Mouse (Mus musculus): ENCODE measurements at regions not wholly inside any gene's neighbourhood (a gene's known extent, or its start where the extent isn't known, plus 50 kb on each side); places are given as distances from the start of the nearest gene placed in this dataset.

DNA sequence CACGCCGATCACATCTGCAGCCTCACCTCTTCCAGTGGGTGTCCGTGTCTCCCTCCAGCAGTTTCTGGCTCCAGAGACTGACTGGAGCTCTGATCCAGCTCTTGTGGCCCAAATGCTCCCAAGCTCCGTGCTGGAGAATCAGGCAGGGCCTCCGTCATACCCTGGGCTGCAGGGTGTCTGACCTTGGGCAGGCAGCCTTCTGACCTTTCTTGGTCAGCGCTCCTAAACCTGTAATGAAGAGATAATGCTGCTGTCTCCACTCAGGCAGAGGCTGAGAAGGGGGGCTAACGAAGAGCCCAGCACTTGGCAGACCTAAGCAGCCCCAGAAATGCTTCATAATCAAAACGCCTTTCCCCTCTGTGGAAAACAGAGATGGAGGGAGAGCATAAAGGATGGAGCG is 89.9 kb upstream of the Mef2a start:
- DNase-seq (ENCODE audit: low spot score in 2 of 2), result no peak

DNA sequence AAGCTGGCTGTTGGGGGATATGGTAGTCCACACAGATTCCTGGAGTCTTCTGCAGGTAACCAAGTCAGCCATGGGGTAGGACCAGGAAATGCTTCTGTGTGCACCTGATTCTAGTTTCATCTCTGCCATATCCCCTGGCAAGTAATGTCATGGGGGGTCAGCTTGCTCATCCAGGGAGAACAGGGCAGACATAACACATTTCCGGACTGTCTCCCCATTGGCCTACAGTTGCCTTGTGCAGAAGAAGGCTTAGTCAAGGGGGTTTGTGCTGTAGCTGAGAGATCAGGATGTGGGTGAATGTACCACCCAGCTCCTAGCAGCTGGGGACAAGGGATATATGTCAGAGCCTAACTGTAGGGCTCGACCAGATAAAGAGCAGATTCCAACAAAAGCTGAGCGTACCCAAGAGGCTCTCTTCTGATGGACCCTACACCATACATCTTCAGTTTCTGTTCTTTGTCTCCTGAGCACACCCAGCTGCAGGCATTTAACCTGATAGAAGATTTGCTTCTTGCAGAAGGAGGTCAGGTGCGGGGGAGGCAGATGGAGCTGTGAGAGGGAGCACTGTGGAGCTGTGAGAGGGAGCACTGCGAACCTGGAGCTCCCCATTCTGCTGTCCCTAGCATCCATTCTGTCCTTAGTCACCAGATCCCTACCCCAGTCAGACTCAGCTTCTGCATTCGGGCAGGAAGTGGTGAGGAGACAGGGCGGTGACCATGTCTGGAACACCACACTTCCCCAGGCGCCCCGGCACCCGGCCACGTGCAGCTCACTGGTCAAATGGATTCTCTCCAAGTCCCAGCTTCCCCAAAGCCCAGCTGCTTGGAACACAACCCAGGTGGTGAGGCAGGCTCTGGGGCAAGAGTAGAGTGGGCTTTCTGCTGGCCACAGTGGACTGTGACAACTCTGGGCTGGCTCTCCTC is 88.9 kb upstream of the Mef2a start:
- DNase-seq (ENCODE audit: low spot score in 2 of 2), result peak; percentile 76 to 77

DNA sequence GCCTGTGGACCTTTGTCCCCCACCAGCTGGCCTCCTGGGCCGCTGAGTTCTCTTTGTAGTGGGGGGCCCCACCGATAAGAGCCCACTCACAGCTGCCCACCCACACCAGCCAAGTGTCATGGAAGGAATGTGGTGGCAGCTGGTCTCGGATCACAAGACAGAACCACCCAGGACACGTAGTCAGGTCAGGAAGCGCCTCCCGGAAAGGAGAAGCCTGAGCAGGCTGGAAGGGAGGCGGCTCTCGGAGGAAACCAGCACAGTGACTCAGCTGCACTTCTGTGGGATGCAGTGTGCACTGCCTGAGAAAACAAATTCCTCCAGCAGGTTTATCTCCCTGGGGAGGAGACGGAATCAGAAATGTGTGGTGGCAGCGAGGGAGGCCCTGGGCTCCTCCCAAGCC is 87.2 kb upstream of the Mef2a start:
- DNase-seq (ENCODE audit: low spot score in 2 of 2), result peak in 1 of 2 experiments; percentile 44

DNA sequence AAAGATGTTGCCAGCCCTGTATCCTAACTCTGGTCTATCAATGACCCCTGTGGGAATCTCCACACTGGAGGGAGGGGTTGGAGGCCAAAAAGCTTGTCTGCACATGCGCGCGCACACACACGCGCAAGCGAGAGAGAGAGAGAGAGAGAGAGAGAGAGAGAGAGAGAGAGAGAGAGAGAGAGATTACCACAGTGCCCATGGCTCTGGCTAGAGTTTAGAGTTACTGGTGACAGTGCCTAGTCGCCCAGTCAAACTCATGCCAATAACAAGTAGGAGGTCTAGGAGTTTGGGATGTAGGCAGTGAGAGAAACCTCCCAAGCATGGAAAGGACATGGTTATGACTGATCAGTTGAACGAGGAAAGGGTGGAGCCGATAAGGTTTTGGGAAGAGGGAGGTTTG is 86.6 kb upstream of the Mef2a start:
- no peak for DNase-seq (ENCODE audit: low spot score in 2 of 2)

DNA sequence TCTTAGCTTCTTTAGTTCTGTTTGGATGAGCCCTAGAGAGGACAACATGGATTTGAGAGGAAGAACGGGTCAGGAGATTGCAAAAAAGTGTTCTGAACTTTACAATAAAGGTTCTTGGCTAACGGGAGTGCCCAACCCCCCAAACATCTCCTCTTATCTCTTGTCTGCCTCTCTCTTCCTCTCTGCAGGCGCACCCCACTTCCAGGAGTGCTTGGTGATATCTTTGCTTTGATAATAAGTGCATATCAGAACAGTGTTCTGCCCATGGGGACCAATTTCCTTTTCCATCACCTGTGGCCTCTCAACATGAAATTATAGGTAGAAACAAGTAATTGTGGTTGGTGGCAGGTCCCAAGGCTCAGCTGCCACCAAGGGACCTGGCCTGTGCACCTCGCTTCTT is 86.0 kb upstream of the Mef2a start:
- DNase-seq (ENCODE audit: low spot score in 2 of 2), result no peak

DNA sequence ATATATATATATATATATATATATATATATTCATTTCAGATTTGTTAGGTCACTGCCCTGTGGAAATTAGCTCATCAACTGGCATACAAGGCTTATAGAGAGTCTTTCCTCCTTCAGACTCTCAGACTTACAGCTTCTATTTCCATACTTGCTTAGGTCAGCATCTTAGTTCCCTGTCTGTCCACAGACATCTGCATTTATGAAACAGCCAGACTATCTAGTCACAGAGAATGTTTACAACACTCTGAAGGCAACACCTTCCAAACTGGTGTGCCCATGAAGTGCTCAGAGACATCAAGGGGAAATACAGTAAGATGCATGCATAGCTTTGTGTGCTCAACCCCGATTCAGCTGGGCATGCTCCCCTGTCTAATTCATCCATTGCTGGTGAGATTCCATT is 85.2 kb upstream of the Mef2a start:
- no peak for DNase-seq (ENCODE audit: low spot score in 2 of 2)

DNA sequence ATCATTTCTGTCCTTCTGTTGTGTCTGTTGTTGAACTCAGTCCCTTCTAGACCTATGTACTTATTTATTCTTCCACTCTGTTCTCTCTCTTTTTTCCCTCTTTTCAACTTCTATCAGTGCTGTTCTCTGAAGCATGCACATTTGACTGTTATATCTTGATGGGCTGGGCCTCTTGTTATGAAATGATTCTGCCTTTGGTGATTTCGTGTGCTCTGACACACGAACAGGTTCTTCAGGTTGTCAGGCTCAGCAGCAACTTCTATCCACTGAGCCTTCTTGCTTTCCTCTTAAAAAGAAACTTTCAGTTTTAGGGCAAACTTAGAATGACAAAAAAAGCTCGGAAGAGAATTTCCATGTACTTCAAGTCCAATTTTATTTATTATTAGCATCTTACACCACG is 83.4 kb upstream of the Mef2a start:
- no peak for DNase-seq (ENCODE audit: low spot score in 2 of 2)

DNA sequence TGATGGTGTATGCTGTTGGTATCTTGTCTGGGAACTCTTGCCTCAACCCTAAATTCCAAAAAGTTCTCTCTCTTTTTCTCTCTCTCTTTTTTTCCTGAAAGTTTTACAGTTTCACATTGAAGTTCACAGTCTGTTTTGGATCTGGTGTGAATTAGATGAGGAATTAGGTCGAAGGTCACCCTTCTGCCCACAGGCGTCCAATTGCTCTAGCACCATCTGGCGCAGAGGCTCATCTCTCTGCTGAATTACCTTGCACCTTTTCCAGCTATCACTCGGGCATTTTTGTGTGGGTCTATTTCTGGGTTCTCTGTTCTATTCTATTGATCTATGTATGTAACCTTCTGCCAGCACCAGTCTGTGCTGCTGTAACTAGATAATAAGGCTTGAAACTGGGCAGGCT is 81.8 kb upstream of the Mef2a start:
- no peak for DNase-seq (ENCODE audit: low spot score in 2 of 2)

DNA sequence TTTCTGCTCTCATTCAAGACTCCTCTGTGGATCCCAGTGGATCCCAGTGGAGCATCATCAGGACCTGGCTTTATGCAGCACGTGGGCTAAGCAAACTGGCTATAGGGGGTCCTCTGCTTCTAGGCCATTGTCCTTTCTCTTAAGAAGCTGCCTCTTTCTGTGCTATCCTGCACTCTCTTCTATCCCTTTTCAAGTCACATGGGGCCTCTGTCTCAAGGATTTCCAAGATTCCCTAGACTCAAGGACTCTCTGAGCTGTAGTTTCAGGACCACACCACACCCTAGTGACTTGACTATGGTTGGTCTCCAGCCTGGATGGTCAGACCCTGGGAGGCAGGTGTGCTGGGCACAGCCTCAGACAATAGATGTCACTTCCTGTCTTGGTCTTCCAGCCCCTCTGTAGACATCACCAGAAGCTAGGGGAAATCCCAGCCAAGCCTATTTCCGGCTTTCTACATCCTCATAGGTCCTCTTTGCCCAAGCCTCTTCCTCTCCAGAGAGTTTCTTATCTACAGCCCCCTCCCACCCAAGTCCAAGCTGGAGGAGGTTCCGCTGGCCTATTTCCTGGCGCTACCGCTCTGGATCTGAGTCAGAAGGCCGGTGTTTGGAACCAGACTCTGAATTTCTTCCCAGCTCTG is 78.6 kb upstream of the Mef2a start:
- DNase-seq (ENCODE audit: low spot score in 2 of 2), result no peak

DNA sequence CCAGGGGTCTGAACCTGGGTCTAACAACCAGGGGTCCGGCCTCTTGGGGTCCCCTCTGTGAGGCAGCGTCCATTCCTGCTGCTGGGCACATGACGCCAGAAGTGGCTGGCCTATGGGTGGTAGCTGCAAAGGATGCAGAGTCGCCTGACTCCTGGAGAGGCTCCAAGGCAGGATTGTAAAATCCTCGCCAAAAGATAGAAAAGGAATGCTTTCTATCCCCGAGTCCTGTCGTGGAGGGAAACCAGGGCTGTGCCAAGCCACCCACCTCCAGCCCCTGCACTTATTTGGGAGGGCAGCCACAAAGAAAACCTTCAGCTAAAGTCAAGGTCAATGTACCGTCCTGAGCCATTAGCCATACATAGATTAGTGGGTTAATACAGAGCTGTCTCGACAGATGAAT is 73.9 kb upstream of the Mef2a start:
- peak in 1 of 2 experiments; percentile 46 for DNase-seq (ENCODE audit: low spot score in 2 of 2)

DNA sequence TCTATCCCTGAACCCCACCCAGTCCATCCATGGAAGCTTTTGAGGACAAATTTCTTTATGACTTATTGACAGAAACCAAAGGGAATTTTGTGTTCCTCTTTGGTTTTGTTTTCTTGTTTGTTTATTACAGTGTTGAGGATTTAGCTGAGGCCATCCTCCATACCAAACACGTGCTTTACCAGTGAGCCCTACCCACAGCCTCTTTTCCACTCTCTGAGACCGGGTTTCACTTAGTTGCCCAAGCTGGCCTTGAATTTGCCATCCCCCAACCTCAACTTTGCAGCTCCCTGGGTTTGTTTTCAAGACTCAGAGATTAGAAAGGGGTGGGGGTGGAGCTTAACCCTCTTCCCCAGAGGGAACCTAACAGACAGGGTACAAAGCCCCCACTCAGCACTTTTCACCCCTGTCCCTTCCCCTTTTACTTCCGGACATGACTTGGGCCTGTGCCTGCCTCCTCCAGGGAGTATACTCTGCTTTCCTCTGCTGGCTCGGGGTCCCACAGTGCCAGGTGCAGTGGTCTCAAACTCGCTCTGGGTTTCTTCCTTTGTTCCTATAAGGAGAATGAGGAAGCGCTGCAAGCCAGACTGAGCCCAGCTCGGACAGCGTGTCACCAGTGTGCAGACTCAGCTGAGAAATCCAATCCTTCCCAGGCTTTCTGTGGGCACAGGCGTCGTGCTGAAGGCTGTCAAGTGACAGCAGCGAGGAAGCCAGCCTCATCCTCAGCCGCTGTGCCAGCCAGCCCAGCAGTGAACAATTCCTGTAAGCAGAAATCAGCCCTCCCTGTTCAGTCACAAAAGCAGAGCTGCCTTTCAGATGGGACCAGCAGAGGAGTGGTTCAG is 72.8 kb upstream of the Mef2a start:
- no peak for DNase-seq (ENCODE audit: low spot score in 2 of 2)

DNA sequence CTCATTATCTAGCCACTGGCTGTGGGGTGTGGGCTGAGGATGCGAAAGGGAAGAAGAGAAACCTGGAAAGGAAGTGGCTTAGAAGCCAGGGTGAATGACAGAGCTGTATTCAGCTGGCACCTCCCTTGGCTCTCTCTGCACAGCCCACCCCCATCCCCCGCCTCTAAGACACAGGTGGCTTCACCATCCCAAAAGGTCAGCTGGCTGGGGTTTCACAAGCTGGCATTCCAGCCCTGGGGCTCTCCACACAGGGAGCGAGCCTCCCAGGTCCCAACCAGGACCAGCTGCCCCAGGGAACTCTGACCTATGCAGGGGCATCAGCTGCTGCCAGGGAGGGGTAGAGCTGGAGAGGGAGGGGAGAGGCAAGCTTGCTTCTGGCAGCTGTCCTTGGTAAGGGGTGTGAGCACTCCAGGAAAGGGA is 71.9 kb upstream of the Mef2a start:
- DNase-seq (ENCODE audit: low spot score in 2 of 2), result no peak

DNA sequence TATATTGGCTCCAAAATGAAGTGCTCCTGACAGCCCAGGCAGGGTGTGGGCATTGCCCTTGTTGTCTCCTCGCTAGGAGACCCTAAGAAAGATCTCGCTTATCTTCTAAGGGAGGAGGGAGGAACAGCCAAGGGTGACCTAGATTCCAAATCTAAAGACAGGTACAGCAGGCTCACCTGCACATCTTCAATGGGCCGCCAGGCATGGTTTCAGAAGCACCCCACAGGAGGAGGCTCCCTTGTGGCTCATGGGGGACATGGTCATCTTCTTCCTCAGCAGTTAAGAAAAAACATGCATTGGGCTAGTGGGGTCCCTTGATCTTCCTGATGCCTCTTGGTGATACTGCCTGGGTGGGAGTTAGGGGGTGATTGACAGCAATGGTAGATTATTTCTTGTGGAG is 71.0 kb upstream of the Mef2a start:
- DNase-seq (ENCODE audit: low spot score in 2 of 2), result no peak

DNA sequence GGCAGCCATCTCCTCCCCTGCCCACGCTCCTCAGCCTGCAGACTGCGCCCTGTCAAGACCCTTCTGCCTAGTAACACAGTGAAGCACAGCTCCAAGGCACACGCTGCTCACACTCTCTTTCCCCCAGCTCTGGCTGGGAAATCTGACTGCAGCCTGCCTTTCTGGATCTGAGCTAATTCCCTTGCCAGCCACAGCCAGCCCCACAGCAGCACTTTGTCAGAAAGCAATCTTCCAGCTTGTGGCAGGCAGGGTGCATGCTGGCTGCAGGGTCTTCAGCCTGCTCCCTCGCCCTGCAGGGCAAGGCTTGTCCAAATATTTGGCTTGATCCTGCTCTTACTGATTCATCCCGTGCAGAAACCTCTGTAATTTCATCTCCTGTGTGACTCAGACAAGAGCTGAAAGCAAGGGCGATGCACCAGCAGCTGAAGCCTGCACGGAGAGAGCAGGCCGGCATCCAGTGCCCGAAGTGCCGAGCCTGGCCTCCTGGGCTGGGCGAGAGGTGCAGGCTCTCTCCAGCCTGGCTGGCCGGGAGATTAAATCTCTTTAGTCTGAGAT is 70.4 kb upstream of the Mef2a start:
- DNase-seq (ENCODE audit: low spot score in 2 of 2), result no peak

DNA sequence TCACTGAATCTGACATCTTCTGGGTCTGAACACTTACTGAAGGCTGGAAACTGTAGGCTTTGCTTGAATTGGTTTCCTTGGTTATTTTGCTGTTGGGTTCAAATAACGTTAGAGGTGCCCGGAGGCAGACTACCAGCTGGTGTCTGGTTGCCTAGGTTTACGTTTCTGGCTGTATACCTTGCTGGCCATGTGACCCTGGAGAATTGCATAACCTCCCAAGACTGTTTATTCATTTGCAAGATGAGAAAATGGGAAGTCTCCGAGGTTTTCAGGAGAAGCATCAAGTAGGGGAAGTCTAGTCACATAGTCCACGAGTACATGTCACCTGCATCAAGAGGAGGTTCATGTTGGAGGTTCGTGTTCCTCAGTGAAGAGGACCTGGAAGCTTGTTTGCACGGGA is 69.6 kb upstream of the Mef2a start:
- no peak for DNase-seq (ENCODE audit: low spot score in 2 of 2)

DNA sequence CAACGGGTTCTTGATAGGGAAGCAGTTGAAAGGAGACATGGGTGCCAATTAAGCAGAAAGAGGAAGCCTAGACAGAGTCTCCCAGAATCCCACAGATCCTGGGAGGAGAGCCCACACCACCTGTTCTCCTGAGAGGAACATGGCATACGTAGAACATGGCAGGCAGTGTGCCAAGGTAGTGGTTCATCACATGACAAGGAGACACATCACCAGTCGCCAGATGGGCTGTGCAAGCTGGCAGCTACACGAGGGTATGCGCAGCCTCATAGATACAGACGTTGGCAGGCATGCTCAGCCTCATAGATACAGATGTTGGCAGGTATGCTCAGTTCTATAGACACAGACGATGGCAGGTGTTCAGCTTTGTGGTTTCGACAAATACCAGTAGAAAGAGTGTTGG is 68.1 kb upstream of the Mef2a start:
- DNase-seq (ENCODE audit: low spot score in 2 of 2), result no peak

DNA sequence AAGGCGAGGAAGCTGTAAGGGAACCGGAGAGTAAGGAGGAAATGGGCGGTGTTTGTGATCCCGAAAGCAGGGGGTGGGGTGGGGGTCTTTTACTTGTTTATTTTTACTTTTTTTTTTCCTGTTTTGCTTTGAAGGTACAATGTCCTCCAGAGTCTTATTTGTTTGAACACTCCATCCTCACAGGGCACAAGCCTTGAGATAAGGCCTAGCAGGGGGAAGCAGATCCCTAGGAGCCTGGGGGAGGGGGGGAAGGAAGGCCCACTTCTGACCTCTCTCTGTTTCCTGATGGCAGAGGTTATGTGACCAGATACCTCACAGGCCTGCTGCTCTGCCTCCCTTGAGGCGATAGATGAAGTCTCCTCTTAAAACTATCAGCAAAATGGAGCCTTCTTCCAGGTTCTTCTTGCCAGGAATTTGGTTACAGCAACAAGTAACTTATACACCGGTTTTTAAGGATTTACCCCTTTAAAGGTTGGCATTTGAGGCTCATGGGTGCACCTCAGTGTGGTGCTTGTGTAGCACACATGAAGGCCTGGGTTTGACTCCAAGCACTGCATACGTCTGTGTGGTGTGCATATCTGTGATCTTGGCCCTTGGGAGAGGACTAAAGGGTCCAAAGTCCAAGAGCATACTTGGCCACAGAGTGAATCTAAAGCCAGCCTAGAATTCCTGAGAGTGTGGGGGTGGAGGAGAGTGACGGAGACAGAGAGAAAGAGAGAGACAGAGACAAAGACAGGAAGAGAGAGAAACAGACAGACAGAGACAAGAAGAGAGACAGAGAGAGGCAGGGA is 64.8 kb upstream of the Mef2a start:
- DNase-seq (ENCODE audit: low spot score in 2 of 2), result no peak

DNA sequence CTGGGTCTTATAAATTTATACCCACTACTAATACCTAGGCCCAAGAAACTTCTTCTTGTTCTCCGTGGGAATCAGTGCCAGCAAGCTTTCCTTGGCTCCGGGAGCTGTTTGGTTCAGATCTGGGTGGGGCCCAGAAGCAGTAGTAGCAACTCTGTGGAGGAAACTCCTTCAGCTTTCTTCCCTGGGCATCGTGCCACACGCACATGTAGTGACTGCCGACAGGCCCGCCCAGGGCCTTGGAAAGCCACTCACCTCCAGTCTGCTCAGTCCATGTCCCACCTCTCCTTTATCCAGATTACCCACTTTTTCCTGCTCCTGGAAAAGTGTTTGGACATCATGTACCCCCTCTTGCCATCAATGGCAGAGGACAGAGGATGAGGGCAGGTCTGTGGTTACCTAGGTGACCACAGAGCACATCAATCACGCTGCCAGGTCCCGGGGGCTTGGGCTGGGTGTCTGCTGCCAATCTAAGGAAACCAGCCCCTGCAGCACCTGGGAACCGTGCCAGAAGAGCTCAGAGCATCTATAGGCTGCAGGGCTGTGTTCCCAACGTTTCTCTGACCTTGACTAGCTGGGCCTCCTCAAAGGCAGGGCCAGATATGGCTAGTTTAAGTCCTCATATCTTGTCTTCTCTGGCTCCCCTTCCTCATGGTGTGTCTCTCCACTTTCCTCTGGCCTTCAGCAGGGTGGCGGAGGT is 63.1 kb upstream of the Mef2a start:
- peak; percentile 53 to 70 for DNase-seq (ENCODE audit: low spot score in 2 of 2)

DNA sequence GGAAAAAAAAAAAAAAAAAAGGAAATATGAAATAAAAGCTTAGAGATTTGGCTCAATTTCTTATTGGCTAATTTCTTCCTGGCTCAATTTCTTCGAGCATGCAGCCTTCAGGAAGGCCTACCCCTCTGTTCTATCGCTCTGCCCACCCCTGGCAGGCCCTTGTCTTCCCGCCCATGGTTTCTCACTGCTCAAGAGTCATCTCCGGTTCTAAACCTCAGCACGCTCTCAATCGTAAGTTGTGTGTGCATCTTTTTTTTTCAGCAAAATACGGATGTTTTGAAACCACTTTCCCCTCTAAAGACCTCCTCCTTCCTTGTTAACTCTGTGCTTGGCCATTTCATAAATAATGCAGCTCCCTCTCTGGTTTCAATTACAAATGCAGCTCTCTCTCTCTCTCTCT is 58.3 kb upstream of the Mef2a start:
- no peak for DNase-seq (ENCODE audit: low spot score in 2 of 2)

DNA sequence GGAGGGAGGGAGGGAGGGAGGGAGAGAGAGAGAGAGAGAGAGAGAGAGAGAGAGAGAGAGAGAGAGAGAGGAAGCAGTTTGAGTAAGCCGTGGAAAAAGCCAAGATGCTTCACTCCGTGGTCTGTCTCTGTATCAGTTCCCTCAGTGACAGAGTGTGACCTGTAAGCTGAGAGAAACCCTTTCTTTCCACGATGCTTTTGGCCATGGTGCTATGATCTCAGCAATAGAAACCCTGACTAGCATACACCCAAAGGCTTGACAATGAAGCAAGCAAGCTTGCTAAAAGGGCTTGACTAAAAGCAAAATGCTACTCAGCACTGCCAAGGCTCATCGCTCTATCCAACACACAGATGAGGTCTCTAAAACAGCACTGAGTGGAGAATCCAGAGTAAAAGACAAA is 57.4 kb upstream of the Mef2a start:
- no peak for DNase-seq (ENCODE audit: low spot score in 2 of 2)
